Mouse (Mus musculus) intestine, embryonic 15.5 days (tissue): Measurements from ENCODE around the gene Sp3. TPM values are rescaled to one million over a fixed set of nuclear protein-coding genes. Genes with fewer than 3 reads are reported as not detected.
"Not testable (repeated sequence)": the region's sequence is repeated elsewhere in the genome, so short reads cannot be mapped to it uniquely, and the experiment has no call there.

Source experiments
- ATAC-seq: fragments of 200-750 bp; cut with Nextera tagmentation; 2 replicates; pipeline ENCODE4 v1.8.0; 2017; ENCODE audit warnings: moderate TSS enrichment, moderate library complexity
- H3K27ac ChIP-seq: fragments of 300-500 bp; sonication (generic); 2 replicates; pipeline ENCODE4 v1.5.1; 2015; ENCODE audit warnings: mild to moderate bottlenecking, inconsistent platforms
- H3K27me3 ChIP-seq: fragments of 300-500 bp; sonication (generic); replicated peaks from 2 replicates; pipeline ENCODE4 v1.6.1; 2015; ENCODE audit warnings: inconsistent platforms
- H3K36me3 ChIP-seq: fragments of 300-500 bp; sonication (generic); 2 replicates; pipeline ENCODE4 v1.6.1; 2015; ENCODE audit warnings: inconsistent platforms
- H3K4me1 ChIP-seq: fragments of 300-500 bp; sonication (generic); replicated peaks from 2 replicates; pipeline ENCODE4 v1.6.1; 2015; ENCODE audit warnings: inconsistent platforms
- H3K4me2 ChIP-seq: fragments of 300-500 bp; sonication (generic); replicated peaks from 2 replicates; pipeline ENCODE4 v1.6.1; 2015; ENCODE audit warnings: mild to moderate bottlenecking, inconsistent platforms
- H3K4me3 ChIP-seq: fragments of 300-500 bp; sonication (generic); replicated peaks from 2 replicates; pipeline ENCODE4 v1.5.1; 2015; ENCODE audit warnings: inconsistent platforms
- H3K9ac ChIP-seq: fragments of 300-500 bp; sonication (generic); 2 replicates; pipeline ENCODE4 v1.6.1; 2015; ENCODE audit warnings: inconsistent platforms
- H3K9me3 ChIP-seq: fragments of 300-500 bp; sonication (generic); 2 replicates; pipeline ENCODE4 v1.6.1; 2016; ENCODE audit warnings: inconsistent platforms
- WGBS: fragments of 180-500 bp; shearing (Covaris S2); methylation state at CpG from one replicate; pipeline ENCODE4 v1.1.7; 2015; 5-methylcytosine and 5-hydroxymethylcytosine counted together
- polyA plus RNA-seq: library from polyadenylated mRNA; unstranded; fragments of >200 nt; fragmentation: Nextera tagmentation; extraction: Ambion mirVana; gene quantifications from 2 replicates; pipeline ENCODE4 v1.2.1, GENCODE M21; 2015

Sp3 gene
- polyA plus RNA-seq, 1 experiment from 2014 or later = 48.2 TPM

DNA sequence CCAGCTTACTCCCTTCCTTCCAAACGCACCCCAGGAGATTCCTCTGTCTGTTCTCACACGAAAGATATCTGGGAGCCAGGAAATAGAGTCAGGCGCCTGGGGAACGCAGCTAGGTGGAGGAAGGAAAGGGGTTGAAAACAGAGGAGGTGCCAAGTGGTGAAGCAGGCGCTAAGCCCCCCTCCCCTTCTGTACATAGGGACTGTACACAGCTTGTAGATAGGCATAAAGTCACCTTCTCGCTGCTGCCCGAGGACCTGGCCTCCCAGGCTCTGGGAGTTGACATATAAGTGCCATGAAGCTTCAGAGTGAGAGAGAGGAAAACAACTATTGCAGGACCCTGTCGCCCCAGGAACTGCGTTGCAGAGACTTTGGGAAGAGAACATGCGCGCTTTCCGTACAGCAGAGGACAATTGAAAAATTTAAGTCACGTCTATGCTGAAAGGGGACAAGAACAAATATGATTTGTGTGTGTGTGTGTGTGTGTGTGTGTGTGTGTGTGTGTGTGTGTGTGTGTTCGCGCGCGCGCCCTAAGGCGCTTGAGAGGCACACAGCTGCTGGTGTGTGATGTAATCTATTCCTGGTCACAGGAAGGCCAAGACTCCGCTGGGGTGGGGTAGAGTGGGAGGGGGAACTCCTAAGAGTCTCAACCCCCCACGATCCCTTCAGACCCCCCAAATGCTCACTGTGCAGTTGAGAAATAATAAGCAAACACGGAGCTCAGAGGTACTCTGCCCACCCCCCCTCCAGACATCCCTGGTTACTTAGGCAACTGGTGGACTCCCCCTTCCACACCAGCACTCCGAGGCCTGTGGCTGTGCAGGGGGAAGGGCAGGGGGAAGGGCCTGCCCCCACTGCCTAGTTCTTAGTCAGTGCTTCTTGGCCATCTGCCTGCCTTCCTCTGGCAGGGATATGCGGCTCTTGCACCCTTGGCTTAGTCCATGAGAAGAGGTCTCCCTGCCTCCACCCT, 23.8 kb upstream of the Sp3 start:
- 16% methylated on average over 22 of the region's 24 CpGs for WGBS
- ATAC-seq = peak; percentile 88
- H3K36me3 ChIP-seq = no peaks in the 10 kb centered on the region
- peak overlapping the region; percentile 43 for H3K4me2 ChIP-seq
- no peak overlapping the region for H3K4me3 ChIP-seq
- H3K27ac ChIP-seq = peak overlapping the region; percentile 86
- no peaks in the 10 kb centered on the region for H3K27me3 ChIP-seq
- peaks cover 7% of the 10 kb centered on the region for H3K4me1 ChIP-seq
- H3K9me3 ChIP-seq = no peaks in the 10 kb centered on the region
- H3K9ac ChIP-seq = peak overlapping the region; percentile 22; the same call in 1 of the 2 replicates

DNA sequence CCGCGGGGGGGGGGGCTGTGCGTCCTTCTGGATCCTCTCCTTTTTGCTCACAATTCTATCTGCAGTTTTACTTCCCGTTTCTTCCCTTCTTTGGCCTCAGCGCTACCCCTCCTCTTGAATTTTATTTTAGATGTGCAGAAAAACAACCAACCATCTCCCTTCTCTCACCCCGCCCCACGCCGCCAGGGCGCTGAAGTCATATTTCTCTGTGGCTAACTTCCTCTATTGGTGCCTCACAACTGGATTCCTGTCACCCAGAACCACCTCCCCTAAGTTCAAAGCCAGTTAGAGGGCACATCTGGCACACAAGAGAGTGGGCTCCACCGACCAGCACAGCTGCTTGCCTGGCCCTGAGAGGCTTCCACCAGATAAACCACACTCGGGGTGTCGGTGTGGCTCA, 22.8 kb upstream of the Sp3 start:
- Histone ChIP-seq H3K4me2 (peak overlapping the region; percentile 5; the same call in 1 of the 2 replicates), H3K36me3 (no peaks in the 10 kb centered on the region), H3K27me3 (no peaks in the 10 kb centered on the region), H3K27ac (peak overlapping the region; percentile 86), H3K4me3 (no peak overlapping the region), H3K4me1 (peaks cover 7% of the 10 kb centered on the region), H3K9ac (no peak overlapping the region), H3K9me3 (no peaks in the 10 kb centered on the region)
- ATAC-seq = no peak
- WGBS = 45% methylated on average over 11 of the region's 12 CpGs

- no peak overlapping the region for H3K27ac ChIP-seq
- no peaks in the 10 kb centered on the region for H3K36me3 ChIP-seq
- no peaks in the 10 kb centered on the region for H3K27me3 ChIP-seq
- H3K4me3 ChIP-seq = no peak overlapping the region
- ATAC-seq = no peak
- H3K4me1 ChIP-seq = peaks cover 7% of the 10 kb centered on the region
- no peaks in the 10 kb centered on the region for H3K9me3 ChIP-seq
- H3K9ac ChIP-seq = no peak overlapping the region
- WGBS = 83% methylated on average over 6 of the region's 6 CpGs
- H3K4me2 ChIP-seq = no peak overlapping the region
These were observed 22.2 kb upstream of the Sp3 start for GRCm38 (mm10) chr2:73002451-73002850.

DNA sequence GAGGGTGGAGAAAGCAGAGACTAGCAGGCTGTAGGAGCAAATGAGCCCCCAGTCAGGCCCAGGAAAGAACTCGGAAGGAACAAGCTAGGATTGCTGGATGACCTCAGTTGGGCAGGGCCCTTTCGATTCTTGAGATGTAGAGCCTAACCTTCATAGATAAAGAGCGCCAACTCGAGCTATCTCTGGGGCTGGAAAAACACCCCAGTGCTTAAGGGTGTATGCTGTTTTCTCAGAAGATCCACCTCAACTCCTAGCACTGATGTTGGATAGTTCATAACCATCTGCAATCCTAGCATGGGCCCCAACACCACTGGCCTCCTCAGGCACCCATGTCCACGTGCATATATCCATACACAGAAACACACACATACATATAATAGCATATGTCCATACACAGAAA, 21.7 kb upstream of the Sp3 start:
- no peak for ATAC-seq
- no peak overlapping the region for H3K4me3 ChIP-seq
- 82% methylated on average over 5 of the region's 5 CpGs for WGBS
- H3K9me3 ChIP-seq = no peaks in the 10 kb centered on the region
- H3K36me3 ChIP-seq = no peaks in the 10 kb centered on the region
- H3K27ac ChIP-seq = no peak overlapping the region
- H3K4me2 ChIP-seq = no peak overlapping the region
- peaks cover 7% of the 10 kb centered on the region for H3K4me1 ChIP-seq
- H3K9ac ChIP-seq = no peak overlapping the region
- no peaks in the 10 kb centered on the region for H3K27me3 ChIP-seq

DNA sequence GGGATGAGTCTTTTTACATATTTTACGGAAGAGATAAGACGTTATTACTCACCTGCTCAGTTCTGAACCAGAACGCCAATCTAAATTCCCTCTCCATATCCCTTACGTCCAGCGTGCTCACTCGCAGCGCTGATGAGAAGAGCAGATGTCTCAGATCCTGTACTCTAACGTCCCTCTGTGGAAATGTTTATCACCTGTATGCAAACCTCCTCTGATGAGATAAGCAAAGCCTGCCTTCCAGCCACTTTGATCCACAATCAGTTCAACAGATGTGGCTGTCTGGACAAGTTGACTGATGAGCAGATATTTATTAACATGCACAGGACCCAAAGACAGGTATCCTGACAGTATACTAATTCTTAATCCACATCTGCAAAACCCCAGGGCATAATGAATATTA, 19.9 kb upstream of the Sp3 start:
- Histone ChIP-seq H3K4me2 (no peak overlapping the region), H3K4me3 (no peak overlapping the region), H3K4me1 (peaks cover 13% of the 10 kb centered on the region), H3K27me3 (no peaks in the 10 kb centered on the region), H3K9me3 (no peaks in the 10 kb centered on the region), H3K36me3 (no peaks in the 10 kb centered on the region), H3K9ac (no peak overlapping the region), H3K27ac (no peak overlapping the region)
- WGBS = 58% methylated on average over 8 of the region's 8 CpGs
- no peak for ATAC-seq

DNA sequence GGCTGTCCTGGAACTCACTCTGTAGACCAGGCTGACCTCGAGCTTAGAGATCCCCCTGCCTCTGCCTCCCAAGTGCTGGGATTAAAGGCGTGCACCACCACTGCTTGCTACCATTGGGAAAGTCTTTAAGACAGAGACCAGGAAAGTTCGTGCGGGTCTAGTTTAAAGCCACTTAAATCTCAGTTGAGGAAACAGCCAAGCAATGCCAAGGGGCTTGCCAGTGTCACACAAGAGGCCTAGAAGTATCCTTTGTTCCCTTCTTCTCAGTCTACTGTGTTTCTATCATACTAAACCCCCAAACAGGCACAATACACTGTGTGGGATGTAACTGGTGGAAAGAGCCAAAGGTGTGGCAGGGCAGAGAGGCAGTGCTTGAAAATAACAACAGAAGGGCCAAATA, 17.3 kb upstream of the Sp3 start:
- no peak for ATAC-seq
- Histone ChIP-seq H3K9me3 (no peaks in the 10 kb centered on the region), H3K4me1 (peaks cover 7% of the 10 kb centered on the region), H3K4me3 (no peak overlapping the region), H3K9ac (no peak overlapping the region), H3K27me3 (no peaks in the 10 kb centered on the region), H3K4me2 (no peak overlapping the region), H3K36me3 (no peaks in the 10 kb centered on the region), H3K27ac (no peak overlapping the region)
- 87% methylated on average over 4 of the region's 4 CpGs for WGBS

- H3K4me2 ChIP-seq = peak overlapping the region; percentile 22; the same call in 1 of the 2 replicates
These were observed 16.6 kb upstream of the Sp3 start for GRCm38 (mm10) chr2:72996808-72997378.

DNA sequence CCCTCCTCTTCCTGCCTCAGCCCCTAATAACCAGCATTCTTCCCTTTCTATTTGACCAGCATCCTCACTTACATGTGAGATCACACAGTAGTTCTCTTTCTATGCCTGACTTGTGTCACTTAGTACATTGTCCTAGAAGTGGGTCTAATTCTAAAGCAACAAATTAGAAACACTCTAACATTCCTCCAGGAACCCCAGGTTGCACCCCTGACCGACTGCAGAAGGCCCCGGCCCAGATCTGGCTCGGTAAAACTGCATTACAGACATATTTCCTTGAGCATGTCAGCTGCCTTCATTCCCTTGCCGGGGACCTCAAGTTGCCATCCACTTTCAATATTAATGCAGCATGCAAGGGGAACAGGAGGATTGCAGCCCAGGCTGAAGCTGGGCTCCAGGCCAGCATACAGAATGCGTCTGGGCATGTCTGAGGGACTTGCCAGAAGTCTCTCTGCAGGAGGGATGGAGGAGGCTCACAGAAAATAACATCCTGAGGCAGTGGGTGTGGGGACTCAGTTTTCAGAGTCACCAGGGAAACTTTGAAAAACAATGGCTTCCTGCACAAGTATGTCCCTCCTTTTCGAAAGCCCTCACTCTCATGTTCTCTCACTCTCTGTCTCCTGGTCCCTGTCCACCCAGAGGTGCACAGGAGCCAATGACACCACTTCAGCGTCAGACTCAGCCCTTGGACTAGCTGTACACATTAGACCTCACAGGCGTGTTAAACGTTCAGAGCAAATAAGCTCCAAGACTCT, 15.3 kb upstream of the Sp3 start:
- WGBS = 34% methylated on average over 9 of the region's 9 CpGs
- ATAC-seq = peak; percentile 70
- H3K4me1 ChIP-seq = peaks cover 7% of the 10 kb centered on the region
- no peak overlapping the region for H3K4me3 ChIP-seq
- no peaks in the 10 kb centered on the region for H3K36me3 ChIP-seq
- no peaks in the 10 kb centered on the region for H3K27me3 ChIP-seq
- no peaks in the 10 kb centered on the region for H3K9me3 ChIP-seq
- H3K27ac ChIP-seq = peak overlapping the region; percentile 71
- H3K9ac ChIP-seq = no peak overlapping the region
- H3K4me2 ChIP-seq = 0 out of 2 replicates have a peak overlapping the region, but pooled peaks have one; percentile 0

More at GRCm38 (mm10) chr2:72996808-72997378, 16.6 kb upstream of the Sp3 start:
- H3K27ac ChIP-seq = 0 out of 2 replicates have a peak overlapping the region, but pooled peaks have one; percentile 0
- ATAC-seq = peak; percentile 81
- H3K4me1 ChIP-seq = peaks cover 7% of the 10 kb centered on the region
- no peak overlapping the region for H3K9ac ChIP-seq
- 51% methylated on average over 9 of the region's 9 CpGs for WGBS
- no peaks in the 10 kb centered on the region for H3K36me3 ChIP-seq
- H3K9me3 ChIP-seq = no peaks in the 10 kb centered on the region
- no peaks in the 10 kb centered on the region for H3K27me3 ChIP-seq
- no peak overlapping the region for H3K4me3 ChIP-seq

DNA sequence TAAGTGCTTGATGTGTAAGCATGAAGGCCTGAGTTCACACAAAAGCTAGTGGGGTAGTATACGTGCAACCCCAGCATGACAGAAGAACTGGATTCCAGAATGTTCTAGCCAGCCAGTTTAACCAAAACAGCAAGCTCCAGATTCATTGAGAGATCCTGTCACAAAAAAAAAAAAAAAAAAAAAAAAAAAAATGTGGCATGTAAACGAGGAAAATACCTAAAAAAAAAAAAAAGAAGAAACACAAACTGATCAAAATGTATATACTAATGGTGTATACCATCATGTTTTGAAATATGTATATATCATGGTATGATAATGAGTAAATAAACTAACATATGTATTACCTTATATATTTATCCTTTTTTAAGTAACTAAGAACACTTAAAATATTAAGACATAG, 13.9 kb upstream of the Sp3 start:
- Histone ChIP-seq H3K27me3 (no peaks in the 10 kb centered on the region), H3K9me3 (no peaks in the 10 kb centered on the region), H3K4me3 (no peak overlapping the region), H3K9ac (no peak overlapping the region), H3K4me1 (peaks cover 7% of the 10 kb centered on the region), H3K27ac (no peak overlapping the region), H3K4me2 (no peak overlapping the region), H3K36me3 (no peaks in the 10 kb centered on the region)
- 67% methylated on average over 2 of the region's 2 CpGs for WGBS
- ATAC-seq = no peak

GRCm38 (mm10) chr2:72992497-72992896, 12.3 kb upstream of the Sp3 start:
- Histone ChIP-seq H3K4me3 (no peak overlapping the region), H3K4me2 (no peak overlapping the region), H3K36me3 (0 out of 2 replicates have a peak, but pooled peaks cover 4% of the 10 kb centered on the region), H3K9ac (no peak overlapping the region), H3K4me1 (peaks cover 7% of the 10 kb centered on the region), H3K27ac (no peak overlapping the region), H3K27me3 (no peaks in the 10 kb centered on the region), H3K9me3 (no peaks in the 10 kb centered on the region)
- 94% methylated on average over 17 of the region's 17 CpGs for WGBS
- no peak for ATAC-seq

DNA sequence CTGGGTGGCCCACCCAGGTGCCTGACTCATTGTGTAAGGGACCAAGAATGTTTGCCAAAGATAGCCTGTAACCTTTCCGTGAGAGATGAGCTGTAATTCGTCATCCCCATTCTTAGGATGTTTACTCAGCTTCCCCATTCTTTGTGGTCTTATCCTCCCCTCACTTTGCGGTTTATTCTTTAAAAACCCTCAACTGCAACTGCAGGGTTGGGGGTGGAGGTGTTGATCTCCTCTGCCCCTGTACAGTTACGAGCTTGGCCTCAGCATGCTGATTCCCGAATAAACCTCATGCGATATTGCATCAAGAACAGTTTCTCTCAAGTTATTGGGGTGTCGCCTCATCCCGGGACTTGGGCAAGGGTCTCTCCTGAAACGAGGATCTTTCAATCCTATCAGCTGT, 8.7 kb upstream of the Sp3 start:
- WGBS = 87% methylated on average over 9 of the region's 9 CpGs
- H3K27ac ChIP-seq, H3K9me3 ChIP-seq, H3K36me3 ChIP-seq, H3K4me1 ChIP-seq, H3K9ac ChIP-seq, H3K4me3 ChIP-seq, ATAC-seq, H3K4me2 ChIP-seq, H3K27me3 ChIP-seq: not testable (repeated sequence)

GRCm38 (mm10) chr2:72986616-72987015, 6.4 kb upstream of the Sp3 start, which contains the start of gene Gm11084:
Gm11084 (minus strand) TSS chr2:72986716.
- Histone ChIP-seq H3K27ac (no peak within 1 kb of the TSS), H3K9me3 (no peaks in the 10 kb centered on the region), H3K36me3 (0 out of 2 replicates have a peak, but pooled peaks cover 4% of the 10 kb centered on the region), H3K27me3 (no peaks in the 10 kb centered on the region), H3K4me3 (no peak within 1 kb of the TSS), H3K4me2 (no peak within 1 kb of the TSS), H3K9ac (no peak within 1 kb of the TSS), H3K4me1 (peaks cover 4% of the 10 kb centered on the region; the same call in 1 of the 2 replicates)
- ATAC-seq = no peak
- 92% methylated on average over 5 of the region's 5 CpGs for WGBS
